Mouse (Mus musculus) neural tube, embryonic 15.5 days (tissue): Measurements from ENCODE around the gene Creb3l4. TPM values are rescaled to one million over a fixed set of nuclear protein-coding genes. Genes with fewer than 3 reads are reported as not detected.

Experiments used
- ATAC-seq: fragments of 200-750 bp; cut with Nextera tagmentation; 2 replicates; pipeline ENCODE4 v1.8.0; 2017; ENCODE audit warnings: mild to moderate bottlenecking, moderate TSS enrichment, moderate library complexity; ENCODE audit not compliant: low FRiP score
- H3K27ac ChIP-seq: fragments of 300-500 bp; sonication (generic); replicated peaks from 2 replicates; pipeline ENCODE4 v1.5.1; 2015; ENCODE audit warnings: mild to moderate bottlenecking, inconsistent platforms
- H3K27me3 ChIP-seq: fragments of 300-500 bp; sonication (generic); replicated peaks from 2 replicates; pipeline ENCODE4 v1.6.1; 2015; ENCODE audit warnings: inconsistent platforms
- H3K36me3 ChIP-seq: fragments of 300-500 bp; sonication (generic); 2 replicates; pipeline ENCODE4 v1.6.1; 2015; ENCODE audit warnings: inconsistent platforms
- H3K4me1 ChIP-seq: fragments of 300-500 bp; sonication (generic); 2 replicates; pipeline ENCODE4 v1.6.1; 2015; ENCODE audit warnings: inconsistent platforms
- H3K4me2 ChIP-seq: fragments of 300-500 bp; sonication (generic); 2 replicates; pipeline ENCODE4 v1.6.1; 2015; ENCODE audit warnings: inconsistent platforms, mild to moderate bottlenecking, moderate library complexity
- H3K4me3 ChIP-seq: fragments of 300-500 bp; sonication (generic); replicated peaks from 2 replicates; pipeline ENCODE4 v1.5.1; 2015; ENCODE audit warnings: mild to moderate bottlenecking, inconsistent platforms
- H3K9ac ChIP-seq: fragments of 300-500 bp; sonication (generic); replicated peaks from 2 replicates; pipeline ENCODE4 v1.6.1; 2015; ENCODE audit warnings: mild to moderate bottlenecking, inconsistent platforms
- H3K9me3 ChIP-seq: fragments of 300-500 bp; sonication (generic); replicated peaks from 2 replicates; pipeline ENCODE4 v1.6.1; 2016; ENCODE audit warnings: inconsistent platforms
- WGBS: fragments of 180-500 bp; shearing (Covaris S2); methylation state at CpG from one replicate; pipeline ENCODE4 v1.1.7; 2015; ENCODE audit warnings: mixed read lengths; 5-methylcytosine and 5-hydroxymethylcytosine counted together
- polyA plus RNA-seq: library from polyadenylated mRNA; unstranded; fragments of >200 nt; fragmentation: Nextera tagmentation; extraction: Ambion mirVana; gene quantifications from 2 replicates; pipeline ENCODE4 v1.2.1, GENCODE M21; 2015

Gene Creb3l4
- polyA plus RNA-seq, 1 experiment from 2014 or later = 0.82 TPM

GRCm38 (mm10) chr3:90222455-90222854 lies 20.9 kb downstream of the Creb3l4 start:
- Histone ChIP-seq H3K27ac (no peak overlapping the region), H3K27me3 (no peaks in the 10 kb centered on the region), H3K9me3 (no peaks in the 10 kb centered on the region), H3K9ac (no peak overlapping the region), H3K4me2 (no peak overlapping the region), H3K36me3 (peaks cover 5% of the 10 kb centered on the region; the same call in 1 of the 2 replicates), H3K4me3 (no peak overlapping the region), H3K4me1 (peaks cover 10% of the 10 kb centered on the region)
- 90% methylated on average over 4 of the region's 4 CpGs for WGBS
- no peak for ATAC-seq

- Histone ChIP-seq H3K9me3 (no peaks in the 10 kb centered on the region), H3K4me1 (peaks cover 10% of the 10 kb centered on the region), H3K27ac (no peak overlapping the region; the same call in 1 of the 2 replicates), H3K4me3 (peak overlapping the region; percentile 38), H3K9ac (peak overlapping the region; percentile 20), H3K36me3 (peaks cover 5% of the 10 kb centered on the region; the same call in 1 of the 2 replicates), H3K4me2 (peak overlapping the region; percentile 75), H3K27me3 (no peaks in the 10 kb centered on the region)
- WGBS = 31% methylated on average over 5 of the region's 5 CpGs
- no peak for ATAC-seq
Measured at GRCm38 (mm10) chr3:90221123-90221522, 22.2 kb downstream of the Creb3l4 start.

- peak; percentile 68; the same call in 1 of the 2 replicates for ATAC-seq
Measured at GRCm38 (mm10) chr3:90220531-90220951, 22.8 kb downstream of the Creb3l4 start.

GRCm38 (mm10) chr3:90220088-90220487 lies 23.2 kb downstream of the Creb3l4 start:
- H3K9ac ChIP-seq = peak overlapping the region; percentile 53
- H3K27ac ChIP-seq = peak overlapping the region; percentile 72
- peak overlapping the region; percentile 38 for H3K4me3 ChIP-seq
- ATAC-seq = peak; percentile 33; the same call in 1 of the 2 replicates
- H3K9me3 ChIP-seq = no peaks in the 10 kb centered on the region
- H3K36me3 ChIP-seq = peaks cover 5% of the 10 kb centered on the region; the same call in 1 of the 2 replicates
- H3K4me2 ChIP-seq = peak overlapping the region; percentile 75
- peaks cover 10% of the 10 kb centered on the region for H3K4me1 ChIP-seq
- whole genome bisulfite sequencing = 12% methylated on average over 6 of the region's 6 CpGs
- no peaks in the 10 kb centered on the region for H3K27me3 ChIP-seq

More at GRCm38 (mm10) chr3:90220531-90220951, 22.8 kb downstream of the Creb3l4 start:
- Histone ChIP-seq H3K4me2 (peak overlapping the region; percentile 75), H3K36me3 (peaks cover 5% of the 10 kb centered on the region; the same call in 1 of the 2 replicates), H3K9me3 (no peaks in the 10 kb centered on the region), H3K4me3 (peak overlapping the region; percentile 38), H3K27ac (peak overlapping the region; percentile 72), H3K9ac (peak overlapping the region; percentile 53), H3K4me1 (peaks cover 10% of the 10 kb centered on the region), H3K27me3 (no peaks in the 10 kb centered on the region)
- WGBS = 2% methylated on average over 20 of the region's 20 CpGs

GRCm38 (mm10) chr3:90215825-90216380 lies 27.4 kb downstream of the Creb3l4 start:
- 47% methylated on average over 1 of the region's 1 CpGs for WGBS
- Histone ChIP-seq H3K27ac (no peak overlapping the region), H3K36me3 (peaks cover 10% of the 10 kb centered on the region), H3K4me2 (no peak overlapping the region), H3K4me1 (peaks cover 38% of the 10 kb centered on the region), H3K4me3 (no peak overlapping the region), H3K9me3 (no peaks in the 10 kb centered on the region), H3K27me3 (no peaks in the 10 kb centered on the region), H3K9ac (no peak overlapping the region)
- no peak for ATAC-seq

GRCm38 (mm10) chr3:90213956-90214684 lies 29.2 kb downstream of the Creb3l4 start:
- peak overlapping the region; percentile 93 for H3K27ac ChIP-seq
- peak; percentile 77 for ATAC-seq
- 12% methylated on average over 12 of the region's 12 CpGs for WGBS

GRCm38 (mm10) chr3:90213377-90213866 lies 29.9 kb downstream of the Creb3l4 start, which contains the start of the genes Rps27 and Rab13:
Gene Rps27 (minus strand): TSS chr3:90213651.
Gene Rab13 (plus strand): TSS chr3:90213695.
- Histone ChIP-seq H3K9ac (peak within 1 kb of the TSS; percentile 95), H3K4me1 (peaks cover 35% of the 10 kb centered on the region), H3K9me3 (no peaks in the 10 kb centered on the region), H3K27me3 (no peaks in the 10 kb centered on the region), H3K4me2 (peak within 1 kb of the TSS; percentile 87), H3K36me3 (peaks cover 34% of the 10 kb centered on the region), H3K4me3 (peak within 1 kb of the TSS; percentile 88), H3K27ac (peak within 1 kb of the TSS; percentile 93)
- under 1% methylated on average over 42 of the region's 42 CpGs for WGBS
- peak; percentile 95 for ATAC-seq

More at GRCm38 (mm10) chr3:90213956-90214684, 29.2 kb downstream of the Creb3l4 start:
- H3K4me3 ChIP-seq = peak overlapping the region; percentile 88
- peak overlapping the region; percentile 95 for H3K9ac ChIP-seq
- no peaks in the 10 kb centered on the region for H3K27me3 ChIP-seq
- peaks cover 31% of the 10 kb centered on the region for H3K4me1 ChIP-seq
- H3K9me3 ChIP-seq = no peaks in the 10 kb centered on the region
- H3K36me3 ChIP-seq = peaks cover 27% of the 10 kb centered on the region
- H3K4me2 ChIP-seq = peak overlapping the region; percentile 87

- Histone ChIP-seq H3K27ac (no peak overlapping the region), H3K9ac (peak overlapping the region; percentile 95), H3K9me3 (no peaks in the 10 kb centered on the region), H3K4me3 (peak overlapping the region; percentile 88), H3K4me1 (peaks cover 35% of the 10 kb centered on the region), H3K27me3 (no peaks in the 10 kb centered on the region), H3K36me3 (peaks cover 40% of the 10 kb centered on the region), H3K4me2 (peak overlapping the region; percentile 87)
- 20% methylated on average over 5 of the region's 5 CpGs for WGBS
- no peak for ATAC-seq
Measured at GRCm38 (mm10) chr3:90212723-90213122, 30.6 kb downstream of the Creb3l4 start.

GRCm38 (mm10) chr3:90211475-90212398 lies 31.6 kb downstream of the Creb3l4 start:
- no peak for ATAC-seq
- peaks cover 35% of the 10 kb centered on the region for H3K4me1 ChIP-seq
- H3K4me3 ChIP-seq = peak overlapping the region; percentile 88; the same call in 1 of the 2 replicates
- H3K4me2 ChIP-seq = peak overlapping the region; percentile 87
- H3K27ac ChIP-seq = no peak overlapping the region
- no peaks in the 10 kb centered on the region for H3K9me3 ChIP-seq
- H3K9ac ChIP-seq = no peak overlapping the region
- peaks cover 43% of the 10 kb centered on the region for H3K36me3 ChIP-seq
- 79% methylated on average over 13 of the region's 13 CpGs for WGBS
- H3K27me3 ChIP-seq = no peaks in the 10 kb centered on the region

- no peak overlapping the region for H3K9ac ChIP-seq
- no peak overlapping the region for H3K4me3 ChIP-seq
- H3K27me3 ChIP-seq = no peaks in the 10 kb centered on the region
- H3K9me3 ChIP-seq = no peaks in the 10 kb centered on the region
- peaks cover 35% of the 10 kb centered on the region for H3K4me1 ChIP-seq
- ATAC-seq = no peak
- H3K4me2 ChIP-seq = no peak overlapping the region
- 94% methylated on average over 5 of the region's 5 CpGs for WGBS
- peaks cover 43% of the 10 kb centered on the region for H3K36me3 ChIP-seq
- no peak overlapping the region for H3K27ac ChIP-seq
Measured at GRCm38 (mm10) chr3:90209908-90210566, 33.3 kb downstream of the Creb3l4 start.
